Mouse (Mus musculus) adrenal gland, postnatal 10 days (tissue): ENCODE measurements around the gene Gper1. TPM values are rescaled to one million over a fixed set of nuclear protein-coding genes. Genes with fewer than 3 reads are reported as not detected.

Experiments used
- DNase-seq: peaks from one replicate; pipeline ENCODE4 v3.0.0; 2021; ENCODE audit warnings: mixed read lengths
- total RNA-seq, 2 experiments: library from RNA; stranded (reverse); gene quantifications; 2 replicates each; pipeline ENCODE4 v1.2.3; 2021

Gper1 gene
- total RNA-seq, 2 experiments from 2014 or later: 4.1 to 5.6 TPM

GRCm38 (mm10) chr5:139448025-139448424 lies 25.1 kb downstream of the Gper1 start:
- no peak for DNase-seq

GRCm38 (mm10) chr5:139449161-139449791 lies 26.3 kb downstream of the Gper1 start:
- peak; percentile 55 for DNase-seq

- DNase-seq: no peak
These were observed 27.0 kb downstream of the Gper1 start for GRCm38 (mm10) chr5:139449926-139450325.

- DNase-seq: peak; percentile 46
These were observed 30.1 kb downstream of the Gper1 start for GRCm38 (mm10) chr5:139453031-139453430.

DNA sequence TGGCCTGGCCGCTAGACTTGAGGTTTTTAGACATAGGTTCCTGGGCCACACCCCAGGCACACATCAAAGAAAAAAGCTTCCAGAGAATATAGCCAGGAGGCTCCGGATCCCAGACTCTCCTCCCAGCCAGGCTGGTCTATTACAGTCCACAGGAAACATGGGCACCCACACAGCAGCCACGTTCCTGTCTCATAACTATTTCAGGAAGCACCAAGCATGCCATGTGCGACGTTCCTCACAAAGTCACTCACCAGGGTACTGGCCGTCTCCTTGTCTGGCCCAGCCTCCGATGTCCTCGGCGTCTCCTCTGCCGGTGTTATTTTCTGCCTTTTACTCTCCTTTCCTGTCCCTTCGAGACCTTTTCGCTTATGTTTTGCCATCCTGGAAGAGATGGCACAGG lies 32.2 kb downstream of the Gper1 start:
- DNase-seq: no peak

GRCm38 (mm10) chr5:139457241-139457640 lies 34.3 kb downstream of the Gper1 start:
- no peak for DNase-seq

GRCm38 (mm10) chr5:139459938-139460337 lies 37.0 kb downstream of the Gper1 start:
- no peak for DNase-seq

DNA sequence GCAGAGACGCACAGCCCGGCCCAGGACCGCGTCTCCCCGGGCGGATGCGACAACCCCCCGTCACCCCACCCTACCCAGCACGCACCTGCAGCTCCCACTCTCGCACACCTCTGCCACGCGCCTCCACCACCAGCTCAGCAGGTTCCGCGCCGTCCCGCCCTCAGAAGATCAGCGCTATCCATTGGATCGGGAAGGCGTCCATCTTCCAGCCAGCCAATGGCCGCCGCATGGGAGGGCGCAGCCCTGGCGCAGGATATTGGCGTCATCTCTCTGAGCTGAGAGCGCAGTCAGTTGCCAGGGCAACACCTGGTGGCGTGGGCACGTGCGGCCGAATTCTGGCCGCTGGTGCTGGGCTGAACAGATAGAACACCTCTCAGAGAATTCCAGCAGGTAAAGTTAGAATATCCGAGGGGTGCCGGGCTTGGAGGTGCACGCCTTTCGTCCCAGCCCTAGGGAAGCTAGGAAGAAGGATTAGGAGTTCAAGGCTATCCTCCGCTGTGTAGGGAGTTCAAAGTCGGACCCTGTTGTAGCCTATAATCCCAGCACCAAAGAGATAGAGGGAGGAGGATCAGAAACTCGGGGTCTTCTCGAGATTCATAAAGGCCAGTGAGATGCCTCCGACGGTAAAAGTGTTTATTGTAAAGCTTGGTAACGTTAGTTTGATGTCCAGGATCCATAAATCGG lies 37.6 kb downstream of the Gper1 start, which contains the start of gene 3110082I17Rik:
TSS of gene 3110082I17Rik (minus strand) at position 144 of the 684 bp plus-strand sequence.
- peak; percentile 99 for DNase-seq

- DNase-seq: peak; percentile 32
These were observed 41.9 kb downstream of the Gper1 start for GRCm38 (mm10) chr5:139464874-139465273.

DNA sequence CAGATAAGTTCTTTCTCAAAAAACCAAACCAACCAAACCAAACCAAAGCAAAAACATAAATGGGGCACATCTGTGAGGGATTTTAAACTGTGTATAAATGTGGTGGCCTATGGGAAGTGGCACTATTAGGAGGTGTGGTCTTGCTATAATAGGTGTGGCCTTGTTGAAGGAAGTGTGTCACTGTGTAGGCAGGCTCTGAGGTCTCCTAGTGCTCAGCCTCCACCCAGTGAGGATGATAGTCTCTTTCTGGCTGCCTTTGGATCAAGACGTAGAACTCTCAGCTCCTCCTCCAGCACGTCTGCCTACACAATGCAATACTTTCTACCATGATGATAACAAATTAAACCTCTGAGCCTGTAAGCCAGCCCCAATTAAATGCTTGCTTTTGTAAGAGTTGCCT lies 43.4 kb downstream of the Gper1 start:
- no peak for DNase-seq

- DNase-seq: no peak
These were observed 43.9 kb downstream of the Gper1 start for GRCm38 (mm10) chr5:139466801-139467200.

DNA sequence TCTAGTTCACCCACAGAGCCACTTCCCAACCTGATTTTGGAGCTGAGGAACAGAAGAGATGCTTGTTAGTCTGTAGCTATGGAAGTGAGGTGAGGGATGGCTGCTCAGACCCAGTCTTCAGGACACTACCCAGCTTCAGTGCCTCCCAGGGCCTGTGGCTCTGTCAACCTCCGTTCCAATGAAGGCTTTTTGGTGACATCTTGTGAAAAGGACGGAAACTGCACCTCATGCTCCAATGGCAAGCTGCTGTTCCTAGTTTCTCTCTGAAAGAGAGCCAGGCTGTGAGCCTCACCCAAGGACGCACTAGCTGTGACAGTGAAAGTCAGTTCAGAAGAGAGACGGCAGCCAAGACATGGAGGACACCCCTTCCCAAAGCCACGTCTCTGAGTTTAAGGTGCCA lies 45.0 kb downstream of the Gper1 start:
- DNase-seq: peak; percentile 70

DNA sequence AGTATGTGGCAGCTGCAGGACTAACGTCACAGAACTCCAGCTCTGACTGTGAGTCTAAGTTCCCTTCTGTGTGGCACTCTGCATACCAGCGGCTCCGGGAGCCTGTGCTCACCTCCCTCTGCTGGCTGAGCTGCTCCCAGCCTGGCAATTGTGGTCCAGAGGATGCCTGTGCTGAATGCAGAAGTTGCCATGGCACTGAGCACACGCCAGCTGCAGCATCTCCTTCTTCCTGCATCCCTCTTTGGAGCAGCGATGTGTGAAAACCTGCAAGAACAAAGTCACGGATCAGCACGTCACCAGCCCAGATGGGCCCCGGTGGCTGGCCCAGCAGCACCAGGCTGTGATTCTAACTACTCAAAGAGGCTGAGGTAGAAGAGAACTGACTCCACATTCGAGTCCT lies 51.8 kb downstream of the Gper1 start:
- DNase-seq: no peak

Other genes starting within 250 kb of the Gper1 start
- gene Sun1, start 222.5 kb upstream of the Gper1 start, total RNA-seq: 10 to 100 TPM; 59.5 to 78.6 TPM
- gene Get4, start 170.8 kb upstream of the Gper1 start, total RNA-seq: 10 to 100 TPM; 69.6 to 82.9 TPM
- 1 to 10 TPM; 5.9 to 7.5 TPM for gene Adap1, start 97.5 kb upstream of the Gper1 start, total RNA-seq
- 10 to 100 TPM; 81.5 to 84.7 TPM for gene Cox19, start 71.7 kb upstream of the Gper1 start, total RNA-seq
- gene Cyp2w1, start 70.5 kb upstream of the Gper1 start, total RNA-seq: not detected
- gene Gpr146, start 45.5 kb upstream of the Gper1 start, total RNA-seq: 10 to 100 TPM; 12.0 to 13.2 TPM
- under 1 TPM; 0.81 to 0.91 TPM for gene C130050O18Rik, start 17.9 kb upstream of the Gper1 start, total RNA-seq
- 10 to 100 TPM; 10.6 to 12.9 TPM for gene 3110082I17Rik, start 37.4 kb downstream of the Gper1 start, total RNA-seq
- gene Zfand2a, start 61.4 kb downstream of the Gper1 start, total RNA-seq: 10 to 100 TPM; 23.2 to 26.3 TPM
- gene Uncx, start 120.3 kb downstream of the Gper1 start, total RNA-seq: not detected